Mouse (Mus musculus): Measurements from ENCODE around the gene Tnrc18. TPM values are rescaled to one million over a fixed set of nuclear protein-coding genes. Genes with fewer than 3 reads are reported as not detected.

Tnrc18 gene
- total and polyA plus RNA-seq, 3 experiments: 0.71 to 7.7 (median 5.2) TPM

DNA sequence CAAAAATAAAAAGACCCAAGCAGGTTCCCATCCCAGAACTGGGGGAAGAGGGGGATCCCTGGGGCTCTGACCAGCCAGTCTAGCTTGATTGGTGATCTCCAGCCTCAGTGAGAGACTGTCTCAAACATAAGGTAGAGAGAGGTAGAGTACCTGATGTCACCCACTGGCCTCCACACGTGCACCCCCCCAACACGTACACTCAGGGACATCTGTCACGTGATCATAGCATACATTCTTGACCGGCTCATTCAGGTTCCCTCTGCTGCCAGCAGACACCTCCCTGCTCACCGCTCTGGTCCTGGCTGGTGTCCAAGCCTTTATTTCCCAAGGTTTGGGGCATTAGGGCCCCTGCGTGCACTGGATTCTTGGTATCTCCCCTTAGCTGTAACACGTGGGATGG is 108.0 kb downstream of the Tnrc18 start (continued):
- TF ChIP-seq MXI1 (IDR thresholded peaks at IDR 0.05; ENCODE audit: low read depth, low read length): no peak

DNA sequence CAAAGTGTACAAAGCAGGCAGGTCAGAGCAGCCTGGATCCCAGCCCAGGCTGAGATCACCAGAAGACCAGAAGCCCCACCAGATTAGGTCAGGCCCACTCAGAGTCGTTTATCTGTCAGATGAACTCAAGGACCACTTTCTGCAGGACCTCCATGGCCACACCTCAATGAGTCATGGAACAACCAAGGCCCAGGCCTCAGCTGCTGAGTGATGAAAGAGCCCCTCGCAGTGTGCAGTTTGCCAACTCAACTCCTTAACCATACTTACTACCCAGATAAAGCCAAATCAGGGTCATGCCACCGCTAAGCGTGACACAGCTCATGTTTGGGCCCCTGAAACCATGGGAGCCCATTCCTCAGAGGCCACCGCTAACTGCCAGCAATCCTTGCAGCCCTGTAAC is 109.8 kb downstream of the Tnrc18 start:
- dilution Hi-C loops (cut with MboI; ENCODE audit: extremely low pct_ligation_motif_present, extremely low pct_unique_long_range_greater_than_20kb, low sequenced_read_pairs): no loop called here
- no peak for DNase-seq (ENCODE audit: extremely low read depth)
- Histone ChIP-seq H3K27me3 (replicated peaks) (peaks cover 53% of the 10 kb centered on the region), H3K4me2 (ENCODE audit: insufficient read depth, low read depth, poor library complexity, severe bottlenecking) (no peak overlapping the region), H3K9me3 (replicated peaks; ENCODE audit: low read length) (peaks cover 14% of the 10 kb centered on the region), H3K27ac (ENCODE audit: insufficient read depth, low read depth) (no peak overlapping the region), H3K79me2 (replicated peaks; ENCODE audit: control insufficient read depth, extremely low read depth, insufficient read depth, poor library complexity, severe bottlenecking) (no peaks in the 10 kb centered on the region), H3K4me1 (ENCODE audit: control insufficient read depth in 1 of 2, insufficient read depth in 2 of 2) (no peaks in the 10 kb centered on the region), H3K4me3 (replicated peaks in 1 of 3; ENCODE audit: low read depth in 2 of 3, low read length in 2 of 3, poor library complexity in 1 of 3) (no peak overlapping the region), H3K9ac (ENCODE audit: insufficient read depth, low read depth) (no peak overlapping the region), H3K36me3 (replicated peaks in 1 of 2; ENCODE audit: control insufficient read depth in 1 of 2, insufficient read depth in 1 of 2, low read length in 1 of 2) (no peaks in the 10 kb centered on the region)
- TF ChIP-seq USF1 (IDR thresholded peaks at IDR 0.05; ENCODE audit: low read depth, low read length) (no peak), MXI1 (IDR thresholded peaks at IDR 0.05; ENCODE audit: low read depth, low read length) (no peak), TBP (conservative IDR thresholded peaks at IDR 0.05; ENCODE audit: low read depth, low read length) (no peak), EP300 (IDR thresholded peaks at IDR 0.05; ENCODE audit: low read length) (no peak)
- in situ Hi-C loops (cut with MboI; ENCODE audit: low pct_ligation_motif_present, low pct_unique_long_range_greater_than_20kb, low sequenced_read_pairs): loop anchor here (25.0 kb wide), 1 partner anchor 120 kb away; no protein-coding TSS in a partner anchor

DNA sequence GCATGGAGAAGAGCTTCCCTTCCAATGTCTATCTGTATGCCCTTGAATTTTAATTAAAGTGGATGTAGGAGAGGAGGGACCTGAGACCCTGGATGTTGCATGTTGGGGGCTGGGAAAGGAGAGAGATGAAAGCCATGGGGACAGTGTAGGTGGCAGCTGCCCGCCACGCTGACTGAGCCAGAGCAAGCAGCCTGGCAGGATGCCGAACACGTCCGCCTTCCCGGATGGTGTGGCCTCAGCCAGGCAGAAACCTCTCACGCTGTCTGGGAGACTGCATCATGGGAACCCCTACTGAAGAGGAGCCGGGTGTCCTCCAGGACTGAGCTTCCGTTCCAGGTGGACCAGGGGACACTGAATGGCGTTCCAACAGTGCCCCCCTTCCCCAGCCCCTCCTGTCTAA is 113.9 kb downstream of the Tnrc18 start:
- Histone ChIP-seq H3K9ac (ENCODE audit: insufficient read depth, low read depth) (no peak overlapping the region), H3K36me3 (replicated peaks in 1 of 2; ENCODE audit: control insufficient read depth in 1 of 2, insufficient read depth in 1 of 2, low read length in 1 of 2) (no peaks in the 10 kb centered on the region), H3K9me3 (replicated peaks; ENCODE audit: low read length) (peaks cover 5% of the 10 kb centered on the region), H3K4me3 (replicated peaks in 1 of 3; ENCODE audit: low read depth in 2 of 3, low read length in 2 of 3, poor library complexity in 1 of 3) (no peak overlapping the region), H3K4me2 (ENCODE audit: insufficient read depth, low read depth, poor library complexity, severe bottlenecking) (no peak overlapping the region), H3K27me3 (replicated peaks) (peaks cover 60% of the 10 kb centered on the region), H3K4me1 (ENCODE audit: control insufficient read depth in 1 of 2, insufficient read depth in 2 of 2) (no peaks in the 10 kb centered on the region), H3K27ac (ENCODE audit: insufficient read depth, low read depth) (no peak overlapping the region), H3K79me2 (replicated peaks; ENCODE audit: control insufficient read depth, extremely low read depth, insufficient read depth, poor library complexity, severe bottlenecking) (no peaks in the 10 kb centered on the region)
- in situ Hi-C loops (cut with MboI; ENCODE audit: low pct_ligation_motif_present, low pct_unique_long_range_greater_than_20kb, low sequenced_read_pairs): loop anchor here (25.0 kb wide), 1 partner anchor 116 kb away; no protein-coding TSS in a partner anchor
- dilution Hi-C loops (cut with MboI; ENCODE audit: extremely low pct_ligation_motif_present, extremely low pct_unique_long_range_greater_than_20kb, low sequenced_read_pairs): no loop called here
- TF ChIP-seq JUN (IDR thresholded peaks at IDR 0.05; ENCODE audit: insufficient read depth, low read depth, low read length) (no peak), E2F4 (IDR thresholded peaks at IDR 0.05; ENCODE audit: insufficient replicate concordance, low read depth, low read length) (no peak), SIN3A (IDR thresholded peaks at IDR 0.05; ENCODE audit: low read length) (no peak), MAFK (IDR thresholded peaks at IDR 0.05; ENCODE audit: insufficient replicate concordance, low read length) (no peak), MAZ (IDR thresholded peaks at IDR 0.05; ENCODE audit: low read depth, low read length) (no peak), JUND (conservative IDR thresholded peaks at IDR 0.05; ENCODE audit: low read depth, low read length) (no peak), GABPA (IDR thresholded peaks at IDR 0.05; ENCODE audit: insufficient replicate concordance, low read depth, low read length) (no peak), POLR2AphosphoS2 (IDR thresholded peaks at IDR 0.05; ENCODE audit: low read depth, low read length) (no peak), NELFE (IDR thresholded peaks at IDR 0.05; ENCODE audit: low read depth, low read length) (no peak), PAX5 (IDR thresholded peaks at IDR 0.05; ENCODE audit: low read length) (no peak), CHD2 (IDR thresholded peaks at IDR 0.05; ENCODE audit: low read length) (no peak), RAD21 (IDR thresholded peaks at IDR 0.05; ENCODE audit: low read depth, low read length) (no peak), NRF1 (IDR thresholded peaks at IDR 0.05; ENCODE audit: low read depth, low read length) (no peak), HCFC1 (IDR thresholded peaks at IDR 0.05; ENCODE audit: low read depth, low read length) (no peak), ZC3H11A (IDR thresholded peaks at IDR 0.05; ENCODE audit: low read depth, low read length) (no peak), ELF1 (IDR thresholded peaks at IDR 0.05; ENCODE audit: low read depth, low read length) (no peak), ZKSCAN1 (IDR thresholded peaks at IDR 0.05; ENCODE audit: borderline replicate concordance, low read depth, low read length) (no peak)
- no peak for DNase-seq (ENCODE audit: extremely low read depth)

Data from CH12.LX (cell line).